Mouse (Mus musculus) heart, adult 18-20 months (tissue): ENCODE measurements at regions not wholly inside any gene's neighbourhood (a gene's known extent, or its start where the extent isn't known, plus 50 kb on each side); places are given as distances from the start of the nearest gene placed in this dataset.
"Not testable (repeated sequence)": the region's sequence is repeated elsewhere in the genome, so short reads cannot be mapped to it uniquely, and the experiment has no call there.

Source experiments
- DNase-seq, 2 experiments: peaks; one replicate each; pipeline ENCODE4 v3.0.0; 2021 to 2022; ENCODE audit warnings: mixed read lengths in 1 of 2

GRCm38 (mm10) chr8:34300331-34300903 is 188.9 kb upstream of the Gm10131 start:
- peak; percentile 6 to 10 for DNase-seq

GRCm38 (mm10) chr8:34294721-34295120 is 183.2 kb upstream of the Gm10131 start:
- no peak for DNase-seq

GRCm38 (mm10) chr8:34290670-34291069 is 179.1 kb upstream of the Gm10131 start:
- no peak for DNase-seq

GRCm38 (mm10) chr8:34287801-34288200 is 176.3 kb upstream of the Gm10131 start:
- DNase-seq: no peak

- no peak for DNase-seq
Measured at GRCm38 (mm10) chr8:34284576-34284975, 173.0 kb upstream of the Gm10131 start.

GRCm38 (mm10) chr8:34280433-34280832 is 168.9 kb upstream of the Gm10131 start:
- peak in 1 of 2 experiments; percentile 12 for DNase-seq

GRCm38 (mm10) chr8:34275977-34276660 is 164.6 kb upstream of the Gm10131 start:
- peak in 1 of 2 experiments; percentile 18 for DNase-seq

- not testable (repeated sequence) for DNase-seq
Measured at GRCm38 (mm10) chr8:34274796-34275195, 163.3 kb upstream of the Gm10131 start.

- DNase-seq: no peak
Measured at GRCm38 (mm10) chr8:34274171-34274570, 162.6 kb upstream of the Gm10131 start.

GRCm38 (mm10) chr8:34269848-34270247 is 158.3 kb upstream of the Gm10131 start:
- no peak for DNase-seq

GRCm38 (mm10) chr8:34268806-34269520 is 157.4 kb upstream of the Gm10131 start:
- peak in 1 of 2 experiments; percentile 22 for DNase-seq

- peak; percentile 18 to 75 for DNase-seq
Measured at GRCm38 (mm10) chr8:34254978-34255377, 143.4 kb upstream of the Gm10131 start.

GRCm38 (mm10) chr8:34251934-34252333 is 140.4 kb upstream of the Gm10131 start:
- no peak for DNase-seq

- no peak for DNase-seq
Measured at GRCm38 (mm10) chr8:34239346-34239900, 127.9 kb upstream of the Gm10131 start.

GRCm38 (mm10) chr8:34233705-34234104 is 122.2 kb upstream of the Gm10131 start:
- DNase-seq: peak in 1 of 2 experiments; percentile 23

GRCm38 (mm10) chr8:34229477-34229876 is 117.9 kb upstream of the Gm10131 start:
- DNase-seq: peak; percentile 12 to 67

GRCm38 (mm10) chr8:34225011-34225890 is 113.7 kb upstream of the Gm10131 start:
- no peak for DNase-seq

- no peak for DNase-seq
Measured at GRCm38 (mm10) chr8:34222187-34222586, 110.7 kb upstream of the Gm10131 start.
